Mouse (Mus musculus): Measurements from ENCODE around the gene 1110051M20Rik. TPM values are rescaled to one million over a fixed set of nuclear protein-coding genes. Genes with fewer than 3 reads are reported as not detected.

1110051M20Rik gene
- polyA plus RNA-seq, 1 experiment: not detected

- 32% methylated on average over 5 of the region's 5 CpGs for WGBS
- peak overlapping the region; percentile 85; the same call in 1 of the 2 replicates for H3K27ac ChIP-seq (ENCODE audit: insufficient read depth, low read depth, low read length)
- no peak for TF ChIP-seq POLR2A (IDR thresholded peaks at IDR 0.05; ENCODE audit: insufficient read depth, low read depth, low read length)
- no peak overlapping the region for H3K4me3 ChIP-seq (ENCODE audit: insufficient read depth, low read depth, low read length)
- H3K4me1 ChIP-seq (ENCODE audit: control insufficient read depth, insufficient read depth, low read length): peaks cover 9% of the 10 kb centered on the region
Observed at GRCm38 (mm10) chr2:91437116-91437815, 7.2 kb downstream of the 1110051M20Rik start.

DNA sequence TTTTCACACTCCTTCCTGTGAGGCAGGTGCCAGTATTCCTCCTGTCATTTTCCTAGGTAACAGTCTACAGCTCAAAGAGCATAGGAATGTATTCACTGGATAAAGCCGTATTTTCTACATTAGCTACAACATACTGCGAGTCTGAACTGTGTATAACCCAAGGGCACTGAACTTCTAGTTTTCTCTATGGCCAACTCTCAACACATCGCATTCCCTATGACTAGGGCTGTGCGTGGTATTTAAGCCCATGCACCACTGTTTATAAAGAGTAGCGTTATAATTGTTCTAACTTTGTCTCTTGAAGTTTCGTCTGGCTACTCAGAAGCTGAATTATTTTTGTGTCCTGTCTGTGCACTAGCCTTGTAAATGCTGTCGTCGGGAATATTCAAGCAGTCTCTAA, 7.8 kb downstream of the 1110051M20Rik start:
- Histone ChIP-seq H3K4me3 (ENCODE audit: insufficient read depth, low read depth, low read length) (no peak overlapping the region), H3K4me1 (ENCODE audit: control insufficient read depth, insufficient read depth, low read length) (peaks cover 9% of the 10 kb centered on the region), H3K27ac (ENCODE audit: insufficient read depth, low read depth, low read length) (peak overlapping the region; percentile 40; the same call in 1 of the 2 replicates)
- WGBS: 25% methylated on average over 8 of the region's 8 CpGs
- TF ChIP-seq CTCF (IDR thresholded peaks at IDR 0.05; ENCODE audit: insufficient read depth, low read depth, low read length) (no peak), POLR2A (IDR thresholded peaks at IDR 0.05; ENCODE audit: insufficient read depth, low read depth, low read length) (no peak)

GRCm38 (mm10) chr2:91430600-91430919, 13.9 kb downstream of the 1110051M20Rik start:
- Histone ChIP-seq H3K4me3 (ENCODE audit: insufficient read depth, low read depth, low read length) (no peak overlapping the region), H3K4me1 (ENCODE audit: control insufficient read depth, insufficient read depth, low read length) (peaks cover 3% of the 10 kb centered on the region), H3K27ac (ENCODE audit: insufficient read depth, low read depth, low read length) (peak overlapping the region; percentile 14)
- WGBS: 35% methylated on average over 6 of the region's 6 CpGs
- TF ChIP-seq POLR2A (IDR thresholded peaks at IDR 0.05; ENCODE audit: insufficient read depth, low read depth, low read length) (no peak), CTCF (IDR thresholded peaks at IDR 0.05; ENCODE audit: insufficient read depth, low read depth, low read length) (no peak)

DNA sequence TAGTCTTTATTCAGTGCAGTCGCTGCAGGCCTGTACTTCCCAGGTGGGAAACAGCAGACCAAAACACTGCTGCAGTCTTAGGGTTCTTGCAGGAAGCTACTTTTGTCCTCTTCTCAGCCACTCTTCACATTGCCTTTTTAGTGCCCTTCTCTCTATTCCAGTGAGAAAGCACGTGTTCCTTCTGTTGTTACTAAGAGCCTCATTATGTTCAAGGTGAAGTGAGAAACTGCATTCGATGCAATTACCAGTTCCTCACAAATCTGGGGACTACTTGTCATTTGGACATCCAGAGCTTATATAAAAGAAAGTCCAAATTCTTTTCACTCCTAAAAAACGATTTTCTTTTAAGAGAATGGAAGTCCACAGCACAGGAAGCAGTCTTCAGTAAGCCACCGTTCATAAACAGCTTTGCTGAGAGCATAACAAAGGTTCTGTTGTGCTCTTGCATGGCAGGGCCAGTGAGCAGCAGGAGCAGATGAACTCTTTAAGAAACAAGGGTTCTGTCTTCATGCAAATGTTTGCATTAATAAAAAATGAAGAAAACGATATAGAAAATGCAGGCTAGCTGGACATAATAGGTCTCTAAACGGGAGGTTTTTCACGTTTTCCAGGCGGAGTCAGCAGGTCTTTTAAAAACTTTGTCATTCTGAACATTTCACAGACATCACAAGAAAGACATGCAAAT, 14.4 kb downstream of the 1110051M20Rik start:
- TF ChIP-seq POLR2A (IDR thresholded peaks at IDR 0.05; ENCODE audit: insufficient read depth, low read depth, low read length): no peak
- Histone ChIP-seq H3K4me1 (ENCODE audit: control insufficient read depth, insufficient read depth, low read length) (peaks cover 3% of the 10 kb centered on the region), H3K27ac (ENCODE audit: insufficient read depth, low read depth, low read length) (peak overlapping the region; percentile 14), H3K4me3 (ENCODE audit: insufficient read depth, low read depth, low read length) (no peak overlapping the region)
- 20% methylated on average over 9 of the region's 9 CpGs for WGBS

DNA sequence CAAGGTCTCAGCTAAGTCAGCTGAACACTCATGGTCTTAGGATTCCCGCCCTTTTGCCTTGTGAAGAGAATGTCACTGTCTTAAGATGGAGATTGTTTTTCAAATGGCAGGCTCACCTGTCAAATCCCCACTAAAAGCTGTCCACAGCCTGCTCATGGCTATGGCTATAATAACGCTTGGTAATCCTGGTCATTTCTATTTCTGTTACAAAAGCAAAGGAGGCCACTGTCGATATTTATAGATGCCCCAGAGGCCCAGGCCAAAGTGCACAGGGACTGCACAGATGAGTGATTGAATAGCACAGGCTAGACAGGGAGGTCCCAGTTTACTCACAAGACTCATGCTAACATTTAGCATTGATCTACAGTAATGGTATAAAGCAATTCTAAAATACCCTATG, 15.4 kb downstream of the 1110051M20Rik start:
- Histone ChIP-seq H3K4me1 (ENCODE audit: control insufficient read depth, insufficient read depth, low read length) (peaks cover 3% of the 10 kb centered on the region), H3K4me3 (ENCODE audit: insufficient read depth, low read depth, low read length) (no peak overlapping the region), H3K27ac (ENCODE audit: insufficient read depth, low read depth, low read length) (no peak overlapping the region)
- TF ChIP-seq POLR2A (IDR thresholded peaks at IDR 0.05; ENCODE audit: insufficient read depth, low read depth, low read length): no peak
- no peak for TF ChIP-seq CTCF (IDR thresholded peaks at IDR 0.05; ENCODE audit: insufficient read depth, low read depth, low read length)
- WGBS: 83% methylated on average over 3 of the region's 3 CpGs

DNA sequence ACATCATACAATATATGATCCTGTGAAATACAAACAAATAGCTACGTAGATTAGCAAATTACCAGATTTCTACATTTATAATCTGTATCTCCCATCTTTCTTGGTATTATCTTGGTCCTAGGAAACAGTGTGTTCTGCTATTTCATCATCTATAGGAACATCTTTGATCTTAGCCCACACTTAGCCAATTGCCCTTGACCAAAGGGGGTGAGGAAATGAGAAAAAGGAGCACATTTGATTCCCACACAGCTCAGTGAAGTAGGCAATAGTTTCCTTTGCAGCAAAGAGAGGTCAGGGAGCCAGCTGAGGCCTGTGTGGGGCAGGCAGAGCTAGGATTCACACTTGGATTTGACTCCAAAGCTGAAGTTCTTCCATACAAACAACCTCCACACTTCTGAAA, 18.2 kb downstream of the 1110051M20Rik start:
- H3K4me1 ChIP-seq (ENCODE audit: control insufficient read depth, insufficient read depth, low read length): peaks cover 3% of the 10 kb centered on the region
- no peak overlapping the region for H3K27ac ChIP-seq (ENCODE audit: insufficient read depth, low read depth, low read length)
- no peak for TF ChIP-seq POLR2A (IDR thresholded peaks at IDR 0.05; ENCODE audit: insufficient read depth, low read depth, low read length)
- no peak for TF ChIP-seq CTCF (IDR thresholded peaks at IDR 0.05; ENCODE audit: insufficient read depth, low read depth, low read length)
- H3K4me3 ChIP-seq (ENCODE audit: insufficient read depth, low read depth, low read length): no peak overlapping the region
- WGBS: 89% methylated on average over 1 of the region's 1 CpGs

DNA sequence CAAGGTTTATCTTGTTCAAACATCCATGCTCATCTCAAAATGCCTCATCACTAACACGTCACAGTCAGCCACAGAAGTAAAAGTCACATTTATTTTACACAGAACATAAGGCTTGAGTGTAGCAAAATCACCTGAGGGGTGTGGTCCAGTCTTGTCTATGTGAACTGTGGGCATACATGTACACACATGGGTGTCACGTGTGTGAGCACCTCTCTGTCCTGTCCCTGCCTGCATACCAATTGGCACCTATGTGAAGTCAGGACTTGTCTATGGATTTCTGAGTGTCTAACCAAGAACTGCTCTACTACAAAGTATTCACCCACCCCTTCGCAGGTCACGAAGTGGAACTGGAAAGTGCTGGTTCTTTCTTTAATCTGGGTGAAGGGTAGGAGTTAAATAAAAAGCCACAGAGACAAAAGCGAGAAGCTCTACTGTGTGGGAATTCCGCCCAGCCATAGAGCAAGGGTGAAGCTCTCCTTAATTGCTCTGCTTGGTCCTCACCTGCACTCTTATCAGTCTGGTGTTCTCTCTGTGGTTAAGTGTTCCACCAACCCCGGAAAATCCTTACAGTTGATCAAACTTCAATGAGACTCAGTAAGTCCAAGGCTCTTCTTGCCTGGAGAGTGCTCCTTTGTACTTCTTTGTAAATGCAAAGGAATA, 20.3 kb downstream of the 1110051M20Rik start:
- TF ChIP-seq CTCF (IDR thresholded peaks at IDR 0.05; ENCODE audit: insufficient read depth, low read depth, low read length): no peak
- TF ChIP-seq POLR2A (IDR thresholded peaks at IDR 0.05; ENCODE audit: insufficient read depth, low read depth, low read length): no peak
- Histone ChIP-seq H3K4me1 (ENCODE audit: control insufficient read depth, insufficient read depth, low read length) (no peaks in the 10 kb centered on the region), H3K27ac (ENCODE audit: insufficient read depth, low read depth, low read length) (no peak overlapping the region), H3K4me3 (ENCODE audit: insufficient read depth, low read depth, low read length) (no peak overlapping the region)
- WGBS: 80% methylated on average over 7 of the region's 7 CpGs

DNA sequence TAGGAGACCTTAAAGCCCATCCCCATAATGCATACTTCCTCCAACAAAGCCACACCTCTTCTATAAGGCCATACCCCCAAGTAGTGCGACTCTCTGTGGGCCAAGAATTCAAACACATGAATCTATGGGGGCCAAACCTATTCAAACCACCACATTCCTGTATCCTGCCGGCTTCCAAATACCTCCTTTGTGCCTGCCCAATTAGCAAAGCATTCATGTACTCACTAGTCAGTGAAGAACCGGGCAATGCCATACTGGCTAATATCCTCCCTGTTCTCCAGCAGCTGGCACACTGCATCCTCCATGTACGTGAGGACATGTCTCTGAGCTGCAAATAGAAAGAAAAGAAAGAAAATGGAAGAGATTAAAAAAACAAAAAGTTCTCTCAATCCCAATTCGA, 22.9 kb downstream of the 1110051M20Rik start:
- Histone ChIP-seq H3K4me1 (ENCODE audit: control insufficient read depth, insufficient read depth, low read length) (no peaks in the 10 kb centered on the region), H3K27ac (ENCODE audit: insufficient read depth, low read depth, low read length) (no peak overlapping the region), H3K4me3 (ENCODE audit: insufficient read depth, low read depth, low read length) (no peak overlapping the region)
- 37% methylated on average over 5 of the region's 5 CpGs for WGBS
- no peak for TF ChIP-seq CTCF (IDR thresholded peaks at IDR 0.05; ENCODE audit: insufficient read depth, low read depth, low read length)
- no peak for TF ChIP-seq POLR2A (IDR thresholded peaks at IDR 0.05; ENCODE audit: insufficient read depth, low read depth, low read length)

GRCm38 (mm10) chr2:91413811-91414210, 30.7 kb downstream of the 1110051M20Rik start:
- H3K4me1 ChIP-seq (ENCODE audit: control insufficient read depth, insufficient read depth, low read length): no peaks in the 10 kb centered on the region
- no peak overlapping the region for H3K4me3 ChIP-seq (ENCODE audit: insufficient read depth, low read depth, low read length)
- no peak for TF ChIP-seq POLR2A (IDR thresholded peaks at IDR 0.05; ENCODE audit: insufficient read depth, low read depth, low read length)
- H3K27ac ChIP-seq (ENCODE audit: insufficient read depth, low read depth, low read length): no peak overlapping the region
- WGBS: 37% methylated on average over 1 of the region's 1 CpGs
